Mouse (Mus musculus): ENCODE measurements around the gene Tulp3. TPM values are rescaled to one million over a fixed set of nuclear protein-coding genes. Genes with fewer than 3 reads are reported as not detected.

The Tulp3 gene
- 1 to 10 TPM; 3.4 to 3.6 TPM for total RNA-seq (2023)

DNA sequence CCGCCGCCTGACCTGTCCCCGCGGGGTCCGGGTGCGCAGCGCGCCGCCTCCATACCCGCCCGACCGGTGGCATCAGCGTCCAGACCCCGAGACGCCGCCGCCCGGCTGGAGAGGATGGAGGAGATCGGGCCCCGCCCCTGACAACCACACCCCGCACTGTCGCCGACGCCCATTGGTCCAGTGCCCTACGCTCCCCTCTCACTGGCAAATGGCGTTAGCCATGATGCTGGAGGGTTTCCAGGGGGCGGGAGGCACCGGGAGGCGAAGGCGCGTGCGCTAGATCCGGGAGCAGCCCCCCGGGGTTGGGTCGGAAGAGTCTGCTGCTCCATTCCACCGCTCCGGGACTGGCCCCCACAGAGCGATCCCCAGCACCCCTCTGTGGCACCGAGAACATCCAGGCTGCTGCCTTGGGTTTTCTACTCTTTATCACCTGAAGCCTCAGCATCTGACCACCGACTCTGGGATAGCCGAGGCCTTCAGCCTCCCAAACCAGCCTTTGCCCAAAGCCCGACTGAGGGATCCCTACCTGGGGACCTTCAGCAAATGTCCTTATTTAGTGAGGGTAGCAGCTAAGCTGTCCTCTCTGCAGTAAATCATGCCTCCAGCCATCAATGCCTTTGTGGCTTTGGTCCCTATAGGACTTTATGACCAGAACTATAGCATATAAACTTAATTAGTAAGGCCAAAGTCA, at the start of gene Tulp3:
Gene Tulp3, minus strand, starts transcription at position 126 of the 691 bp plus-strand sequence.

DNA sequence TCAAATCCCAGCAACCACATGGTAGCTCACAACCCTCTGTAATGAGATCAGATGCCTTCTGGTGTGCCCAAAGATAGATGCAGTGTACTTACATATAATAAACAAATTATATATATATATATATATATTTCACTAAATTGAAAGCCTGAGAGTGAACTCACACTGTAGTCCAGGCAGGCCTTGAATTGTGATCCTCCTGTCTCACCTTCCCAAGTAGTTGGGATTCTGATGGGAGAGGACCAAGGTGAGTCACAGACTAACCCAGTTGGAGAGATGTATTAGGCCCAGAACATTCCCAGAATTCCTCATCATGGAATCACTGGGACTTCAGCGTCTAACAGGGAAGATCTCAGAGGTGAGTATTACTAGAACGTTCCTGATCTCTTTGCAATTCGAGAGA, 43.3 kb upstream of the Tulp3 start, which contains the start of gene Nrip2:
Gene Nrip2, plus strand, starts transcription at position 301 of the 400 bp plus-strand sequence.

DNA sequence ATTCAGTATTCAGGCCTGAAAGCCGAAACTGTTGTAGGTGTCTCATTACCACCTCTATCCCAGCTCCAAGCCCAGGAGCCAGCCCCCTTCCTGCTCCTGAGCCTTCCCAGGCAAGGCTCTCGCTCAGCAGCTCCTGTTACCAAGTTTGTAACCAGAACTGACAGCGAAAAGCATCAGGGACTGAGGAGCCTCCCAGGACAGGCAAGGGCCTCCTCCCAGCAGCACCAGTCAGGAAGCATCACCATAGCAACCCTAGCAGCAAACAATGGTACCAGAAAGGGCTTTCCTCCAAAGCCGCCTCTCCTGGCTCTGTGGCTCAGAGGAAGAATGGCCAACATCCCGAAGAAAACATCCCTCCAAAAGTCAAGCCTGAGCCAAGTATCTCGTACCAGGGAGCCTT, 19.5 kb upstream of the Tulp3 start, which contains the start of the genes Tex52 and Gm44596:
Gene Tex52, plus strand, starts transcription at position 265 of the 400 bp plus-strand sequence.
Gene Gm44596, plus strand, starts transcription at position 312 of the 400 bp plus-strand sequence.

DNA sequence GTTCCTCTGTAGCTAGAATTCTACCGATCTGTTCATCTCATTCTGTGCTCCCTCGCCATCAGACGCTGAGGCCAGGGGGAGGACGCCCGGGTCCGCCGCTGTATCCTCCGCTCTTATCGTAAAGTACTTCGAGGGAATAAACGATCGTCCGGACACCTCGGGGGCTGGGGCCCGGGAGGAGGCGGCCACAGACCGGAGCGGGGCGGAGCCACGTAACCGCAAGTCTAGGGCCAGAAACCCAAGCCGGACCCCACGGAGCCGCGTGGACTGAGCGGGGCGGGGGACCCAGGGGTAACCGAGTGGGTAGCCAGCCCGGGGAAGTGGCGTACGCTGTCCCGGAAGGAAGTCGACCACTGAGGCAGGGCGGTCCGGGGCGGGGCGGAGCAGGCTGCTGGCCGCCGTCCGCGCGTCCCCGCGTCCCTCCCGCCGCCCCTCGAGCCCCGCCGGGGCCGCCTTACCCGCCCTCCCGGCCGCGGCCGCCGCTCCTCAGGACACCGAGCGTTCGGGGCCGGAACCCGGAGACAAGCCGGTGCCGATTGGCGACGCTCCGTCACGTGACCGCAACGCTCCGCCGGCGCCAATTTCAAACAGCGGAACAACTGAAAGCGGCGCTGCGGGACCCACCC, 6.8 kb upstream of the Tulp3 start, which contains the start of the genes Rhno1 and Foxm1:
Gene Rhno1, minus strand, starts transcription at position 531 of the 626 bp plus-strand sequence.
Gene Foxm1, plus strand, starts transcription at position 587 of the 626 bp plus-strand sequence.

DNA sequence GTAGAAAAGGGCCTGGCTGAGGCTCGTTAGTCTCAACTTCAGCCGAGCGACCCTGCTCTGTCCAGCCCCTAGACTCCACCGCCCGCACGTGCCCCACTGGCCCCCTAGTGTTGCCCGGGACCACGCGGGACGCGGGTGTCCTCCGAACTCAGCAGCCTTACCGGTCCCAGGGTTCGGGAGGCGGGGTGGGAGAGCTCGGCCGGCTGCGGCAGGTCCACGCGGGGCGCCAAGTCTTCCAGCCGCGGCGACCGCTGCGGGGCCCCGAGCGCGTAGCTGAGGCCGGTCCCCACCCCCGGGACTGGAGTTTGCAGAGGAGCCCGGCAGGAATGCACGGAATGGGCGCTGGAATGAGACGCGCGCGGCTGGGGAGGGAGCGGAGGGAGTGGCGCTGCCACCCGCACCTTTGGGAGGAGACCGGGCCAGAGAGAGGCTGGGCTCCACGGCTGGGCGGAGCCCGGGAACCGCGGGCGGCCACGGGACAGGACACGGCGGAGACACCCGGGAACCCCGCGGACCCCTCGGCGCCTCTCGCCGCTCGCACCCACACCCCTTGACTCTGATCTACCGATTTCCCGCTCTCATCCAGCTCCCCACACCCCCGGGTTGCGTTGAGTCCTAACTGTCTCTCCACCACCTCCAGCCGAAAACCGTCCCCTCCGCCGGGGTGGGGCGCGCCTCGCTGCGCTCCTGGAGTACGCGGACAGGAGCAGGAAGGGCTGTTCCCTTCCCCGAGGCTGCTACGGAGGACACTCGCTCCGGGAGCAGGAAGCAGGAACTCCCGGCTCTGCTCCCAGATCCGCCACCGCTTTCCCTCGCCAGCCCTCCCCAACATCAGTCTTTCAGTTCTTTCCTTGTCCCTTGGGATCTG, 55.3 kb downstream of the Tulp3 start, which contains the start of gene Tead4:
Gene Tead4, minus strand, starts transcription at position 690 of the 868 bp plus-strand sequence.

Other genes starting within 250 kb of the Tulp3 start
- under 1 TPM in 1 of 2 experiments, not detected in 1; 0.61 TPM for gene Tspan9, start 212.3 kb downstream of the Tulp3 start, total RNA-seq (2023)
- not detected for gene Tead4, start 55.0 kb downstream of the Tulp3 start, total RNA-seq (2023)
- 10 to 100 TPM; 49.4 to 56.8 TPM for gene Rhno1, start 7.1 kb upstream of the Tulp3 start, total RNA-seq (2023)
- 10 to 100 TPM; 10.3 to 12.4 TPM for gene Foxm1, start 7.1 kb upstream of the Tulp3 start, total RNA-seq (2023)
- gene Tex52, start 19.6 kb upstream of the Tulp3 start, total RNA-seq (2023) = not detected
- not detected for gene Gm44596, start 19.7 kb upstream of the Tulp3 start, total RNA-seq (2023)
- not detected for gene Nrip2, start 43.4 kb upstream of the Tulp3 start, total RNA-seq (2023)
- gene Itfg2, start 69.1 kb upstream of the Tulp3 start, total RNA-seq (2023) = 10 to 100 TPM; 63.1 to 71.1 TPM
- 100 to 1,000 TPM in 1 of 2 experiments, 10 to 100 TPM in 1; 83.1 to 108 TPM for gene Fkbp4, start 82.8 kb upstream of the Tulp3 start, total RNA-seq (2023)
- gene Pzp, start 170.9 kb upstream of the Tulp3 start, total RNA-seq (2023) = not detected
- gene A2ml1, start 225.8 kb upstream of the Tulp3 start, total RNA-seq (2023) = not detected